Mouse (Mus musculus): ENCODE results near the gene Lrrc8d. TPM values are rescaled to one million over a fixed set of nuclear protein-coding genes. Genes with fewer than 3 reads are reported as not detected.
A peak's percentile ranks its signal among the peaks of the same experiment; 100 is the strongest.

Lrrc8d gene
- total and polyA plus RNA-seq, 3 experiments: 7.0 to 26.1 (median 16.6) TPM

GRCm38 (mm10) chr5:105731173-105731626 lies 31.4 kb downstream of the Lrrc8d start:
- Histone ChIP-seq H3K36me3 (replicated peaks in 1 of 2; ENCODE audit: control insufficient read depth in 1 of 2, insufficient read depth in 1 of 2, low read length in 1 of 2) (peaks cover 17 to 39% of the 10 kb centered on the region in 2 experiments), H3K27me3 (replicated peaks) (no peaks in the 10 kb centered on the region), H3K9me3 (replicated peaks; ENCODE audit: low read length) (no peaks in the 10 kb centered on the region), H3K9ac (ENCODE audit: insufficient read depth, low read depth) (peak overlapping the region; percentile 41), H3K27ac (ENCODE audit: insufficient read depth, low read depth) (peak overlapping the region; percentile 73), H3K4me3 (replicated peaks in 1 of 3; ENCODE audit: low read depth in 2 of 3, low read length in 2 of 3, poor library complexity in 1 of 3) (peak overlapping the region; percentile 51 to 57 (median 55)), H3K4me2 (ENCODE audit: insufficient read depth, low read depth, poor library complexity, severe bottlenecking) (peak overlapping the region; percentile 73), H3K79me2 (replicated peaks; ENCODE audit: control insufficient read depth, extremely low read depth, insufficient read depth, poor library complexity, severe bottlenecking) (peaks cover 37% of the 10 kb centered on the region), H3K4me1 (ENCODE audit: control insufficient read depth in 1 of 2, insufficient read depth in 2 of 2) (peaks cover 14 to 42% of the 10 kb centered on the region in 2 experiments; a peak in 3 of 4 replicates)
- in situ Hi-C loops (cut with MboI; ENCODE audit: low pct_ligation_motif_present, low pct_unique_long_range_greater_than_20kb, low sequenced_read_pairs): loop anchor here (5.0 kb wide), 1 partner anchor 34 kb away; the partner anchor contains the start of gene Lrrc8d
- DNase-seq (ENCODE audit: extremely low read depth): peak; percentile 44
- dilution Hi-C loops (cut with MboI; ENCODE audit: extremely low pct_ligation_motif_present, extremely low pct_unique_long_range_greater_than_20kb, low sequenced_read_pairs): no loop called here
- no peak for TF ChIP-seq CTCF (conservative IDR thresholded peaks at IDR 0.05 in 1 of 2, IDR thresholded peaks at IDR 0.05 in 1 of 2; ENCODE audit: low read depth in 2 of 2, low read length in 2 of 2)
- no peak for TF ChIP-seq CHD2 (IDR thresholded peaks at IDR 0.05; ENCODE audit: low read length)
- TF ChIP-seq POLR2AphosphoS2 (IDR thresholded peaks at IDR 0.05; ENCODE audit: low read depth, low read length): no peak
- TF ChIP-seq E2F4 (IDR thresholded peaks at IDR 0.05; ENCODE audit: insufficient replicate concordance, low read depth, low read length): no peak
- TF ChIP-seq TCF12 (IDR thresholded peaks at IDR 0.05; ENCODE audit: low read depth, low read length): no peak; the same call in 1 of the 2 replicates
- no peak for TF ChIP-seq USF2 (conservative IDR thresholded peaks at IDR 0.05; ENCODE audit: low read depth, low read length)
- TF ChIP-seq MAZ (IDR thresholded peaks at IDR 0.05; ENCODE audit: low read depth, low read length): no peak
- no peak for TF ChIP-seq CHD1 (IDR thresholded peaks at IDR 0.05; ENCODE audit: low read depth, low read length)
- no peak; the same call in 1 of the 2 replicates for TF ChIP-seq JUN (IDR thresholded peaks at IDR 0.05; ENCODE audit: insufficient read depth, low read depth, low read length)
- TF ChIP-seq USF1 (IDR thresholded peaks at IDR 0.05; ENCODE audit: low read depth, low read length): no peak
- TF ChIP-seq ELF1 (IDR thresholded peaks at IDR 0.05; ENCODE audit: low read depth, low read length): no peak
- TF ChIP-seq UBTF (IDR thresholded peaks at IDR 0.05; ENCODE audit: low read depth, low read length): no peak
- peak; percentile 53; the same call in 1 of the 2 replicates for TF ChIP-seq SIN3A (IDR thresholded peaks at IDR 0.05; ENCODE audit: low read length)
- no peak for TF ChIP-seq PAX5 (IDR thresholded peaks at IDR 0.05; ENCODE audit: low read length)
- no peak for TF ChIP-seq RAD21 (IDR thresholded peaks at IDR 0.05; ENCODE audit: low read depth, low read length)
- peak; percentile 78 for TF ChIP-seq MAX (IDR thresholded peaks at IDR 0.05; ENCODE audit: low read length)
- no peak for TF ChIP-seq RCOR1 (conservative IDR thresholded peaks at IDR 0.05; ENCODE audit: low read depth, low read length)
- peak; percentile 74 for TF ChIP-seq ZNF384 (IDR thresholded peaks at IDR 0.05; ENCODE audit: low read depth, low read length)
- no peak for TF ChIP-seq HCFC1 (IDR thresholded peaks at IDR 0.05; ENCODE audit: low read depth, low read length)
- TF ChIP-seq BHLHE40 (IDR thresholded peaks at IDR 0.05; ENCODE audit: low read depth, low read length): peak; percentile 57; the same call in 1 of the 2 replicates
- peak; percentile 14; the same call in 1 of the 2 replicates for TF ChIP-seq GABPA (IDR thresholded peaks at IDR 0.05; ENCODE audit: insufficient replicate concordance, low read depth, low read length)
- TF ChIP-seq IRF4 (IDR thresholded peaks at IDR 0.05; ENCODE audit: low read depth, low read length): no peak
- TF ChIP-seq NRF1 (IDR thresholded peaks at IDR 0.05; ENCODE audit: low read depth, low read length): no peak
- TF ChIP-seq EP300 (IDR thresholded peaks at IDR 0.05; ENCODE audit: low read length): no peak
- TF ChIP-seq ZKSCAN1 (IDR thresholded peaks at IDR 0.05; ENCODE audit: borderline replicate concordance, low read depth, low read length): no peak
- TF ChIP-seq ZC3H11A (IDR thresholded peaks at IDR 0.05; ENCODE audit: low read depth, low read length): no peak
- no peak for TF ChIP-seq SMC3 (IDR thresholded peaks at IDR 0.05; ENCODE audit: low read depth, low read length)
- TF ChIP-seq ETS1 (conservative IDR thresholded peaks at IDR 0.05; ENCODE audit: low read depth, low read length): no peak
- TF ChIP-seq MEF2A (IDR thresholded peaks at IDR 0.05; ENCODE audit: borderline replicate concordance, low read depth, low read length): no peak
- no peak for TF ChIP-seq KAT2A (IDR thresholded peaks at IDR 0.05; ENCODE audit: insufficient replicate concordance, low read length)
- no peak for TF ChIP-seq TBP (conservative IDR thresholded peaks at IDR 0.05; ENCODE audit: low read depth, low read length)
- TF ChIP-seq MXI1 (IDR thresholded peaks at IDR 0.05; ENCODE audit: low read depth, low read length): peak; percentile 83; the same call in 1 of the 2 replicates
- peak; percentile 88 for TF ChIP-seq MYC (IDR thresholded peaks at IDR 0.05; ENCODE audit: low read depth, low read length)
- TF ChIP-seq ZMIZ1 (IDR thresholded peaks at IDR 0.05; ENCODE audit: low read depth, low read length): no peak
- TF ChIP-seq JUND (conservative IDR thresholded peaks at IDR 0.05; ENCODE audit: low read depth, low read length): no peak
- TF ChIP-seq MAFK (IDR thresholded peaks at IDR 0.05; ENCODE audit: insufficient replicate concordance, low read length): peak; percentile 96
- 0 out of 2 replicates have a peak, but pooled peaks have one; percentile 20 for TF ChIP-seq NELFE (IDR thresholded peaks at IDR 0.05; ENCODE audit: low read depth, low read length)
- TF ChIP-seq POLR2A (IDR thresholded peaks at IDR 0.05; ENCODE audit: low read depth, low read length): peak; percentile 30

Data from CH12.LX (cell line).